Mouse (Mus musculus) left cerebral cortex, postnatal 10 days (tissue): Measurements from ENCODE around the gene Timm17b. TPM values are rescaled to one million over a fixed set of nuclear protein-coding genes. Genes with fewer than 3 reads are reported as not detected.
"Not testable (repeated sequence)": the region's sequence is repeated elsewhere in the genome, so short reads cannot be mapped to it uniquely, and the experiment has no call there.

ENCODE experiments used
- DNase-seq, 2 experiments: peaks; one replicate each; pipeline ENCODE4 v3.0.0; 2021 to 2022; ENCODE audit warnings: low spot score in 2 of 2, mixed read lengths in 1 of 2; ENCODE audit errors: extremely low spot score in 1 of 2
- intact Hi-C: fragments of 180-260 bp; cut with DNase I; formaldehyde crosslinking; loops from one replicate; pipeline ENCODE4 v1.15.1; 2025
- total RNA-seq, 2 experiments: library from RNA; stranded (reverse); gene quantifications; 2 replicates each; pipeline ENCODE4 v1.2.3; 2021

Timm17b gene
- total RNA-seq, 2 experiments from 2014 or later, result 25.5 to 34.1 TPM

DNA sequence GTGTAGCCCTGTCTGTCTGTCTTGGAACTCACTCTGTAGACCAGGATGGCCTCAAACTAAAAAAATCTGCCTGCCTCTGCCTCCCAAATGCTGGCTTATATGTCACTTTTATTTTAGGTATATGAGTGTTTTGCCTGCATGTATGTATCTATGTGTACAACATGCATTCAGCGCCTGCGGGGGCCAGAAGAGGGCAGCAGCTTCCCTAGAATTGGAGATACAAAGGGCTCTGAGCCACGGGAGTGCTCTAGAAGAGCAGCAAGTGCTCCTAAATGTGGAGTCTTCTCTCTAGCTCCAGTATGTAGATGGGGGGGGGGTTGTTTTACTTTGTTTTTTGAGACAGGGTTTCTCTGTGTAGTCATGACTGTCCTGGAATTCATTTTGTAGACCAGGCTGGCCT, 16.5 kb downstream of the Timm17b start:
- intact Hi-C loops, result loop anchor here (5.0 kb wide), 1 partner anchor 102 kb away; the partner anchor contains the start of gene Glod5

DNA sequence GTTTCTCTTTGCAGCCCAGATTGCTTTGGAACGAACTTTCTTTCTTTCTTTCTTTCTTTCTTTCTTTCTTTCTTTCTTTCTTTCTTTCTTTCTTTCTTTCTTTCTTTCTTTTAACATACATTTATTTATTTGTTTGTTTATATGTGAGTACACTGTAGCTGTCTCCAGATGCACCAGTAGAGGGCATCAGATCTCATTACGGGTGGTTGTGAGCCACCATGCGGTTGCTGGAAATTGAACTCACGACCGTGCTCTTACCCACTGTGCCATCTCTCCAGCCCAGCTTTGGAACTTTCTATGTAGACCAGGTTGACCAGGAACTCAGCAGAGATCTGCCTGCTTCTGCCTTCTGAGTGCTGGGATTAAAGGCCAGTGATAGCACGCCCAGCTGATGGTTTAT, 18.8 kb downstream of the Timm17b start:
- DNase-seq, result not testable (repeated sequence)
- intact Hi-C loops, result loop anchor here (5.0 kb wide), 1 partner anchor 99 kb away; the partner anchor contains the start of gene Glod5

More for the DNA sequence above, 16.5 kb downstream of the Timm17b start:
- DNase-seq, result not testable (repeated sequence)

DNA sequence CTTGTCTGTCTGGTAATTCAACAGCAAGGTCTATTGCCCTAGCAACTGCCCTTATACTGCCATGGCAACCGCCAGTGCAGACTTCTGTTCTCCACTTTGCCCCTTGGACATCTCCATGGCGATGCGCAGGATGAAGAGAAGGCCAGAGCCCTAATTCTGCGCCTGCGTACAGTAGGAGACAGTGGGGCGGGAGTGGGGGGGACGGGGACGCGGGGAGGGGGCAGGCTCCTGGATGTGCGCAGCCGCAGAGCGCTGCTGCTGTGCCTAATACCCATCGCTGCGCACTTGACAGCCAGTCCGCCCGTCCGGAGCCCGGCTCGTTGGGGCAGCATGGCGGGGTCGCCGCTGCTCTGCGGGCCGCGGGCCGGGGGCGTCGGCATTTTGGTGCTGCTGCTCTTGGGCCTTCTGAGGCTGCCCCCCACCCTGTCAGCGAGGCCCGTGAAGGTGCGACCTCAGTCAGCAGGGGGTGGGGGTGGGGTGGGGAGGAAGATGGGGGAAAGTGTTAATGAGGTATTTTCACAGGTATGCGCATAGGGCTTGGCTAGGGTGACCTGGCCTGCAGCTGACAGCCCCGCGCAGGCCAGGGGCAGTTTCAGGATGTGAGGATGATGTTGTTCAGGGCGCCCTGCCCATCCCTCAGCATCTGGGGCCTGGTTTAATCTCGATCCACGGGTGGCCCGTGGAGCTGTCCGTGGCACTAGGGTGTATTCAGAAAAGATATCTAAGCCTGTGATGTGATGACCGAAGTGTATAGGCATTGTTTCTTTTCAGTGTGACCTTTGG, 20.6 kb downstream of the Timm17b start, which contains the start of gene Pcsk1n:
Pcsk1n (plus strand) TSS at position 222 of the 783 bp plus-strand sequence.
- intact Hi-C loops, result loop anchor here (5.0 kb wide), 1 partner anchor 98 kb away; the partner anchor contains the start of gene Glod5

DNA sequence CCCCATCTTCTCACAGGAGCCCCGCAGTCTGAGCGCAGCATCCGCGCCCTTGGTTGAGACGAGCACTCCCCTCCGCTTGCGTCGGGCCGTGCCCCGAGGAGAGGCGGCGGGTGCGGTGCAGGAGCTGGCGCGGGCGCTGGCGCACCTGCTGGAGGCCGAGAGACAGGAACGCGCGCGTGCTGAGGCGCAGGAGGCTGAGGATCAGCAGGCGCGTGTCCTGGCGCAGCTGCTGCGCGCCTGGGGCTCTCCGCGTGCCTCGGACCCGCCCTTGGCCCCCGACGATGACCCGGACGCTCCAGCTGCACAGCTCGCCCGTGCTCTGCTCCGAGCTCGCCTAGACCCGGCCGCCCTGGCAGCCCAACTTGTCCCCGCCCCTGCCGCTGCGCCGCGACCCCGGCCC, 22.9 kb downstream of the Timm17b start:
- no peak for DNase-seq
- intact Hi-C loops, result no loop called here

More for the DNA sequence above, 20.6 kb downstream of the Timm17b start, which contains the start of gene Pcsk1n:
- peak; percentile 31 to 66 for DNase-seq

DNA sequence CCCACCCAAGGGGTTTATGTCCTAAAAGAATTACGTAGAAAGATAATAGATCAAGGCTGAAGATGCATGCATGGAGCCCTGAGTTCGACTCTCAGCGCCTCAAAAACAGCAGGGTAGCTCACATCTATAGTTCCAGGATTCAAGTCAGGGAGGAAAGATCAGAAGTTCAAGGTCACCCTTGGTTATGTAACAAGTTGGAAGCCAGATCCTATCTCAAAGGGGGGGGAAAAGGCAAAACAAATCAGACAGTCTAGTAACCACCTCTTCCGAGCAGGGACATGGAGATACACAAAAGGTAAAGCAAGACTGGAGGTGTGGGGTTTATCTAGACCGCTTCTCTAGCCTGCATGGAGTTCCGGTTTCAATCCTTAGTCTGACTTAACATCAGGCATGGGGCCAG, 27.1 kb downstream of the Timm17b start:
- DNase-seq, result no peak
- intact Hi-C loops, result no loop called here

DNA sequence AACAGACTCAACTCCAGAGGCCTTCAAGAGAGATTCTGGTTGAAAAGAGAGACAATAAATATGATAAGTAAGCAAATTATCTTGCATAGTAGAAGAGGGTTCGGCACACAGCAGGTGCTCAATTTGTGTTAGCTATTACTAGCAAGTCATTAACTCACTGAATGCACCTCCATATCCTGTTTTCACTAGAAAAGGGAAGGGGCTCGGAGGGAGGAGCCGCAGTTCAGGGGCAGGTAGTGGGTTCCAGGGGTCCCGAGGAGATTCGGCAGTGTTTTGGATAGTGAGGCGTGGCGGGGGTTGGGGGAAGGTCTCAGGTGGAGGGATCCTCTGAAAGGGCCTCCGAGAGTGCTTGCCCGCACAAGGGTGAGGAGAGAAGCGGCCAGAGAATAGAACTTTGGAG, 28.0 kb downstream of the Timm17b start:
- intact Hi-C loops, result no loop called here
- DNase-seq, result no peak

DNA sequence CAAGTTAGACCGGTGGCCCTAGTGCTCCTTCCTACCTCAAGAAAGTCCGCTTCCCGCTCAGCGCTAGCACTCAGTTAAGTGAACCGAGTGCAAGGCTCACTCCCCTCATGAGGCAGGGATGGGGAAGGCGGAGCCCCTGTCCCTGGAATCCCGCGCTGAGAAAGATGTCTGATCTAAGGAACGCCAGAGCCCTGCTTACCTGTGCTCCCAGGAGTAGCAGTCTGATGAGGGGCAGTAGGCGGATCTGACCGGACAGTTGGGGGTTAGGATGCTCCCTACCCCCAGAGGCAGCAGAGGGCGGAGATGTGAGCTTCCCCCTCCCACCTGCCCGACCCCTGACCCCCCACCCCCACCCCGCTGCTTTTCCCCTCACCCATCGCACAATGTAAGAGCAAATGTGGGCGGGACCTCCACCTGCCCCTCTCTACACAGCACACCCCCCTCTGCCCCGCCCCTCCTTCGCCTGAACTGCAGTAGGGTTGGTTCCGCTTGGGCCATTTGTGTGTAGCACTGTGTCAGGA, 29.2 kb downstream of the Timm17b start, which contains the start of gene Eras:
Eras (minus strand) TSS at position 338 of the 521 bp plus-strand sequence.
- intact Hi-C loops, result no loop called here
- DNase-seq, result no peak

DNA sequence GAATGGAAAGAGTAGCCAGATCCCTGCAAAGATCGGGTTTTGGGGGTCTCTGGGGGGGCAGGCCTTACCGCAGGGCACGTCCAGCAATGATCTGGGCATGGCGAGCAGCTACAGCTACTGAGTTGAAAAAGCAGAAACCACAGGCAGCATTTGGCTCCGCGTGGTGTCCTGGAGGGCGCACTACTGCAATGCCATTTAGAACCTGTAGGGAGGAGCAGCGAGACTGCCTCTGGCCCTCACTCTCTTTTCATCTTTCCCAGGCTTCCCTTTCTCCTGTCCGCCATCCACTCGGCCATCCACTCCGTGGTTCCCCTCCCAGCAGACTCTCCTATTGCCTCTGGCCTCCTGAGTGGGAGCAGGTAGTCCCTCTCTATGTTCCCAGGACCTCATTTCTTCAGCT, 37.7 kb downstream of the Timm17b start:
- intact Hi-C loops, result no loop called here
- no peak for DNase-seq

DNA sequence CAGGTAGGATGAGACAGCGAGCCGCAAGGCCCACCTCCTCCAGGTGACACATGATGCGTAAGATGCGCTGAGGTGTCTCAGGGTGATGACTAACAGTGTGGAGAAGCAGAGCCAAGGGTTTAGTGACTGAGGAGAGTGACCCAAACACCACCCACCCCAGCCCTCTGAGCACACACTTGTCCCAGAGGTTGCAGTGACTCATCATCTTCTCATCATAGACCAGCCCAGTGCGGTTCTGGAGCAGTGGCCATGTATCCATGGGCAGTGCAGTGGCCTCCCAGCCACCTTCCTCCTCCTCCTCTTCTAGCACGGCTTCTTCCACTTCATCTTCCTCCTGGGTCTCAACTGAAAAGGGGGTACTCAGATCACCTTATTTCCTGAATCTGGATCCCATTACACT, 38.5 kb downstream of the Timm17b start:
- no peak for DNase-seq
- intact Hi-C loops, result no loop called here

DNA sequence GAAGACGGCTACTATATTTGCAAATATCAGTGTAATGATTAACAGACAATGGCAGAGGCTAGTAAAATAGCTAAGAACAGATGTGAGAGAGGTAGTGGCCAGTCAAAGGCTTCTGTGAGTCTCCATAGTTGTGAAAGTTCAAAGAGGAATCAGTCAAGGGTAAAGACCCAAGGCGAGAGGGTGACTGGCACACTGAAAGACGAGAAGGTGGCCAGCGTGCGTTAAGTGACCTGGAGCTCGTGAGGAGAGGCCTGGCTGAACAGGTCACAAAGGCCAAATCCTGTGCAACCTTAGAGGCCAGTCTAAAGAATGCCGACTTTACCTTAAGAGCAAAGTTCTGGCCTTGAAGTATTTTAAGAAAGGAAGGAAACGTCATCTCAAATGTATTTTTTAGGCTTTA, 46.5 kb downstream of the Timm17b start:
- DNase-seq, result no peak
- intact Hi-C loops, result no loop called here

DNA sequence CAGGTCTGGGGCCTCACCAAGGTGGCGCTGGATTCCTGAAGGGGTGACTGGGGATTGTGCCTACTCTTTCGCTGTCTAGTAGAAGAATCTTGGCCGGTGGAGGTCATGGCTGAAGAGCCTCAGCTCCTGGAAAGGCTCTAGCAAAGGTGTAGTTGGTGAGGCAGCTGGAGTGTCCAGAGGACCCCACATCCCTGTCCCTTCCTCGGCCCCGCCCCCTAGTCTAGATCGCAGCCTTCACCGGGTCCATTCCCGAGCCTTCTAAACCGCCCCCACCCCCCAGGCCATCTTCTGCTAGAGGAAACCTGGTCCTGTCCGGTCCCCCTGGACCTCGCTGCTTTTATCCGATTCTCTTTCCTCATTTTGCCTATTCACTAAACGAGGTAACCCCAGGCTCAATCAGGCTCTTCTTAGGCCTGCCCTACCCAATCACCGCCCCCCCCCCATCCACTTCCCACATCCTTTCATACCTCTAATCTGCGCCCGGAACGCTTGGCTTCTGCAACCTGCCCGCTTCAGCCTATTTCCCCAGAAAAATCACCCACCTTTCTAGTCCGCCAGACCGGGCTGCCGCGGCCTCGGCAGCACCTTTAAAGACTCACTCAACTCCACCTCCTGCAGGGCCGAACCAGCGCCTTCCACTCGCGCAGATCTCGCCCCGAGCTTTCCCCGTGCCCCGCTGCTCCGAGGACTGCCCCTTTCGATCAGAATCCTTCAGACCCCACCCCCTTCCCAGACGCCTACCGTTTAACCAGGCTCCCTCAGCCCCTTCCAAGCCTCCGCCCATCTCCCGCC, 48.1 kb downstream of the Timm17b start, which contains the start of gene Hdac6:
Hdac6 (minus strand) TSS at position 782 of the 792 bp plus-strand sequence.
- DNase-seq, result peak in 1 of 2 experiments; percentile 43
- intact Hi-C loops, result no loop called here

DNA sequence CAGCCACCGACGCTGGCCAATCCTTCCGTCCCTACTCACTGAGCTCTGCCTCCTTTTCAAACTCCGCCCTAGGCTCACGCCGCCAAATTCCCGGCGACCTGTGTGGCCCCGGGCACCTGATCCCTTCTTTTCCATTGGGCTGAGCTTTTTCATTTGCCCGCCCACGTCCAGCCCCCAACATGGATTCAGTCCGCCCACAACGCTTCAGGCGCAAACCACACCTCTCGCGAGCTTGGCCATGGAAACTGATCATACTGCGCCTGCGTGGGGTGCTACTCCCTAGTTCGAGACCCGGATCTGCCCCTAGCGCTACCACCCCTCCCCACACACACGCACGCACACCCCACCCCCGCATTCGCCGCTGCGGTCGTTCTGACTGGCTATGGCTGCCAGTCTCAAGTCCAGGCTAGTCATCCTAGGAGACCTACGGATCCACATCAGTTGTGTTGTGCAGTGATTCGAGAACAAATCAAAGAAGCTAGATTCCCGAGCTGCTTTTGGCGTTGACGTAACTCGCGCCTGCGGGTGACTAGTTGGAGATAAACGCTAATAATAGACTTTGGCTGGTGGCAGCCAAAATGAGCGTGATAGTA, 48.8 kb downstream of the Timm17b start:
- DNase-seq, result peak; percentile 91 to 96
- intact Hi-C loops, result no loop called here

DNA sequence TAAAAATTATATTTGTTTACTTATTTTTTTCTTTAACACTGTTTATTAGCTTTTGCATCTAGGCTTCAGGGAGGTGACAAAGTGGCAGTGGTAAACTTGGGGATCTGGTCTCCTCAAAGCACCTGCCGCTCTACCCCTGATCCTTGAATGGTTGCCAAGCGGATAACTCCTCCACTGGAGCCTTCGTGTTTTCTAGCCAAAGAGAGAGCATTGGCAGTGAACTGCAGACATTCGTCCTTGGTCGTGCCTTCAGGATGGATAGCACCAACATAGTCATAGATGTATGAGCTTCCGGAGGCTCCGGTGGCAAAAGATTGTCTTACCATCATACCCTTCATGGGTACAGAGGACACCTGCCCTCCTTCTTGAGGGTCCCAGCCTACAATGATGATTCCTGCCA, 50.9 kb downstream of the Timm17b start:
- no peak for DNase-seq
- intact Hi-C loops, result no loop called here

Other genes starting within 250 kb of the Timm17b start
- 1 to 10 TPM; 1.2 to 1.3 TPM for gene Prickle3, start 242.1 kb upstream of the Timm17b start, total RNA-seq
- gene Plp2, start 228.0 kb upstream of the Timm17b start, total RNA-seq, result 10 to 100 TPM; 15.6 to 18.1 TPM
- gene Magix, start 218.1 kb upstream of the Timm17b start, total RNA-seq, result under 1 TPM; 0.12 to 0.34 TPM
- 10 to 100 TPM; 37.1 to 39.3 TPM for gene Gpkow, start 202.2 kb upstream of the Timm17b start, total RNA-seq
- 10 to 100 TPM; 38.5 to 43.3 TPM for gene Wdr45, start 185.0 kb upstream of the Timm17b start, total RNA-seq
- gene Gm45208, start 177.1 kb upstream of the Timm17b start, total RNA-seq, result under 1 TPM in 1 of 2 experiments, not detected in 1; 0.69 TPM
- 100 to 1,000 TPM in 1 of 2 experiments, 10 to 100 TPM in 1; 97.3 to 105 TPM for gene Praf2, start 170.9 kb upstream of the Timm17b start, total RNA-seq
- gene Ccdc120, start 148.5 kb upstream of the Timm17b start, total RNA-seq, result 10 to 100 TPM; 28.9 to 29.7 TPM
- 10 to 100 TPM; 30.0 to 35.6 TPM for gene Tfe3, start 136.8 kb upstream of the Timm17b start, total RNA-seq
- gene Gripap1, start 109.6 kb upstream of the Timm17b start, total RNA-seq, result 10 to 100 TPM; 79.5 to 84.6 TPM
- gene Kcnd1, start 77.1 kb upstream of the Timm17b start, total RNA-seq, result 10 to 100 TPM; 10.9 to 11.3 TPM
- 10 to 100 TPM; 64.5 to 65.6 TPM for gene Otud5, start 58.0 kb upstream of the Timm17b start, total RNA-seq
- 10 to 100 TPM; 43.7 to 44.9 TPM for gene Pim2, start 21.1 kb upstream of the Timm17b start, total RNA-seq
- 10 to 100 TPM; 43.4 to 47.5 TPM for gene Slc35a2, start 15.3 kb upstream of the Timm17b start, total RNA-seq
- gene Pqbp1, start 88 bp upstream of the Timm17b start, total RNA-seq, result 10 to 100 TPM; 77.7 to 81.3 TPM
- gene Gm10491, start 8.5 kb downstream of the Timm17b start, total RNA-seq, result not detected
- gene Gm10490, start 10.2 kb downstream of the Timm17b start, total RNA-seq, result not detected
- gene Pcsk1n, start 20.5 kb downstream of the Timm17b start, total RNA-seq, result 100 to 1,000 TPM; 287 to 317 TPM
- gene Eras, start 29.2 kb downstream of the Timm17b start, total RNA-seq, result not detected
- 10 to 100 TPM; 59.7 to 65.0 TPM for gene Hdac6, start 48.5 kb downstream of the Timm17b start, total RNA-seq
- gene Gata1, start 78.7 kb downstream of the Timm17b start, total RNA-seq, result not detected
- gene Glod5, start 119.1 kb downstream of the Timm17b start, total RNA-seq, result under 1 TPM; 0.57 to 0.73 TPM
- 10 to 100 TPM; 34.3 to 36.7 TPM for gene Suv39h1, start 175.4 kb downstream of the Timm17b start, total RNA-seq
- gene Was, start 191.1 kb downstream of the Timm17b start, total RNA-seq, result 1 to 10 TPM; 1.4 to 1.5 TPM
- gene Wdr13, start 233.5 kb downstream of the Timm17b start, total RNA-seq, result 100 to 1,000 TPM; 231 to 242 TPM
- 100 to 1,000 TPM; 268 to 306 TPM for gene Rbm3, start 246.5 kb downstream of the Timm17b start, total RNA-seq